Mouse (Mus musculus) MEL (cell line): ENCODE data around the gene Fam57b. TPM values are rescaled to one million over a fixed set of nuclear protein-coding genes. Genes with fewer than 3 reads are reported as not detected.
"Not testable (repeated sequence)": the region's sequence is repeated elsewhere in the genome, so short reads cannot be mapped to it uniquely, and the experiment has no call there.

ENCODE experiments used
- DNase-seq: peaks from one replicate; pipeline ENCODE4 v3.0.0; 2011; ENCODE audit warnings: low read depth, low spot score
- H3K27ac ChIP-seq: 2 replicates; pipeline ENCODE4 v1.5.1; 2012; ENCODE audit warnings: low read depth, mild to moderate bottlenecking, control low read depth, low read length, moderate library complexity; ENCODE audit not compliant: control insufficient read depth
- H3K27me3 ChIP-seq, 2 experiments: fragments of 150-350 bp in 1 of 2; sonication (generic) in 1 of 2; 2 replicates each; pipeline ENCODE4 v1.6.1; 2012; ENCODE audit warnings: low read length in 2 of 2, mild to moderate bottlenecking in 2 of 2, improper control_type of control experiment in 1 of 2, moderate library complexity in 1 of 2; ENCODE audit not compliant: insufficient read depth in 2 of 2, control insufficient read depth in 1 of 2
- H3K36me3 ChIP-seq, 2 experiments: 2 replicates each; pipeline ENCODE4 v1.6.1; 2012 to 2014; ENCODE audit warnings: low read length in 2 of 2, improper control_type of control experiment in 1 of 2, inconsistent platforms in 1 of 2, mild to moderate bottlenecking in 1 of 2; ENCODE audit not compliant: insufficient read depth in 2 of 2, control insufficient read depth in 1 of 2
- H3K4me1 ChIP-seq, 2 experiments: fragments of 150-350 bp in 1 of 2; sonication (generic) in 1 of 2; 2 replicates each; pipeline ENCODE4 v1.6.1; 2012; ENCODE audit warnings: low read length in 2 of 2, improper control_type of control experiment in 1 of 2, mild to moderate bottlenecking in 1 of 2; ENCODE audit not compliant: insufficient read depth in 2 of 2, control insufficient read depth in 1 of 2
- H3K4me3 ChIP-seq, 2 experiments: fragments of 150-350 bp in 1 of 2; sonication (generic) in 1 of 2; 2 replicates each; pipeline ENCODE4 v1.5.1; 2012; ENCODE audit warnings: low read depth in 2 of 2, low read length in 2 of 2, mild to moderate bottlenecking in 2 of 2, moderate library complexity in 2 of 2, control low read depth in 1 of 2, improper control_type of control experiment in 1 of 2; ENCODE audit not compliant: control insufficient read depth in 1 of 2, insufficient read depth in 1 of 2
- H3K79me2 ChIP-seq: 2 replicates; pipeline ENCODE4 v1.6.1; 2012; ENCODE audit warnings: mild to moderate bottlenecking, low read length, moderate library complexity; ENCODE audit not compliant: control insufficient read depth, poor library complexity, insufficient read depth
- H3K9ac ChIP-seq: 2 replicates; pipeline ENCODE4 v1.6.1; 2012; ENCODE audit warnings: low read depth, mild to moderate bottlenecking, control low read depth, low read length, moderate library complexity; ENCODE audit not compliant: control insufficient read depth, poor library complexity, severe bottlenecking
- H3K9me3 ChIP-seq: fragments of 150-350 bp; sonication (generic); replicated peaks from 2 replicates; pipeline ENCODE4 v1.6.1; 2012; ENCODE audit warnings: mild to moderate bottlenecking, low read length, improper control_type of control experiment, moderate library complexity; ENCODE audit not compliant: insufficient read depth
- BHLHE40 ChIP-seq: IDR thresholded peaks from 2 replicates; pipeline ENCODE4 v1.6.1; 2012; ENCODE audit warnings: low read depth, mild to moderate bottlenecking, inconsistent platforms, low read length, improper control_type of control experiment, borderline replicate concordance
- CHD1 ChIP-seq: IDR thresholded peaks from 2 replicates; pipeline ENCODE4 v1.6.1; 2012; ENCODE audit warnings: low read depth, mild to moderate bottlenecking, inconsistent platforms, low read length, improper control_type of control experiment
- ETS1 ChIP-seq: IDR thresholded peaks from 2 replicates; pipeline ENCODE4 v1.6.1; 2012; ENCODE audit warnings: low read depth, mild to moderate bottlenecking, inconsistent platforms, low read length, improper control_type of control experiment, moderate library complexity
- GABPA ChIP-seq: IDR thresholded peaks from 2 replicates; pipeline ENCODE4 v1.6.1; 2012; ENCODE audit warnings: low read depth, mild to moderate bottlenecking, inconsistent platforms, low read length, improper control_type of control experiment, moderate library complexity
- HCFC1 ChIP-seq: IDR thresholded peaks from 2 replicates; pipeline ENCODE4 v1.6.1; 2012; ENCODE audit warnings: low read depth, mild to moderate bottlenecking, inconsistent platforms, low read length, improper control_type of control experiment, moderate library complexity
- KAT2A ChIP-seq: conservative IDR thresholded peaks from 2 replicates; pipeline ENCODE4 v1.6.1; 2012; ENCODE audit warnings: low read depth, low read length, improper control_type of control experiment, inconsistent platforms
- MAFK ChIP-seq: IDR thresholded peaks from 2 replicates; pipeline ENCODE4 v1.6.1; 2011; ENCODE audit warnings: low read depth, mild to moderate bottlenecking, low read length, improper control_type of control experiment, borderline replicate concordance
- MAX ChIP-seq: IDR thresholded peaks from 2 replicates; pipeline ENCODE4 v1.6.1; 2011; ENCODE audit warnings: low read length, improper control_type of control experiment
- MXI1 ChIP-seq: IDR thresholded peaks from 2 replicates; pipeline ENCODE4 v1.6.1; 2011; ENCODE audit warnings: mild to moderate bottlenecking, low read depth, low read length, improper control_type of control experiment
- MYC ChIP-seq: IDR thresholded peaks from 2 replicates; pipeline ENCODE4 v1.6.1; 2011; ENCODE audit warnings: low read depth, mild to moderate bottlenecking, low read length, improper control_type of control experiment, moderate library complexity
- POLR2A ChIP-seq, 2 experiments: IDR thresholded peaks; 2 replicates each; pipeline ENCODE4 v1.6.1; 2011 to 2012; ENCODE audit warnings: low read length in 2 of 2, mild to moderate bottlenecking in 2 of 2, control low read depth in 1 of 2, improper control_type of control experiment in 1 of 2, low read depth in 1 of 2, moderate library complexity in 1 of 2; ENCODE audit not compliant: control insufficient read depth in 1 of 2, insufficient read depth in 1 of 2, poor library complexity in 1 of 2
- RAD21 ChIP-seq: IDR thresholded peaks from 2 replicates; pipeline ENCODE4 v1.6.1; 2011; ENCODE audit warnings: mild to moderate bottlenecking, low read depth, low read length, improper control_type of control experiment
- RCOR1 ChIP-seq: IDR thresholded peaks from 2 replicates; pipeline ENCODE4 v1.6.1; 2012; ENCODE audit warnings: low read depth, mild to moderate bottlenecking, inconsistent platforms, low read length, improper control_type of control experiment
- TAL1 ChIP-seq: IDR thresholded peaks from 2 replicates; pipeline ENCODE4 v1.6.1; 2012; ENCODE audit warnings: mild to moderate bottlenecking, inconsistent platforms, low read length, moderate library complexity, mixed read lengths
- ZC3H11A ChIP-seq: IDR thresholded peaks from 2 replicates; pipeline ENCODE4 v1.6.1; 2012; ENCODE audit warnings: low read depth, mild to moderate bottlenecking, inconsistent platforms, low read length, improper control_type of control experiment
- ZKSCAN1 ChIP-seq: IDR thresholded peaks from 2 replicates; pipeline ENCODE4 v1.6.1; 2012; ENCODE audit warnings: low read depth, mild to moderate bottlenecking, inconsistent platforms, low read length, improper control_type of control experiment, moderate library complexity
- polyA plus RNA-seq, 2 experiments: library from polyadenylated mRNA; stranded (reverse) in 1 of 2; unstranded in 1 of 2; fragments of >175 nt in 1 of 2; fragments of >200 nt in 1 of 2; gene quantifications; 2 replicates each; pipeline versions ENCODE4 v1.2.1 to v1.2.4; 2012; ENCODE audit warnings: low replicate concordance in 2 of 2, low read depth in 1 of 2; ENCODE audit not compliant: insufficient read length in 2 of 2, insufficient read depth in 1 of 2, missing spikeins in 1 of 2
- total RNA-seq: library from RNA; depleted of rRNA; stranded (reverse); fragments of 300-350 nt; gene quantifications from 2 replicates; pipeline ENCODE4 v1.2.3, GENCODE M21; 2012

Fam57b gene
- total and polyA plus RNA-seq, 3 experiments = 0.50 to 1.7 TPM; not detected in 1

GRCm38 (mm10) chr7:126778147-126778546, 19.3 kb upstream of the Fam57b start:
- Histone ChIP-seq H3K79me2 (no peaks in the 10 kb centered on the region; the same call in 1 of the 2 replicates), H3K27me3 (no peaks in the 10 kb centered on the region), H3K4me3 (no peak overlapping the region), H3K36me3 (peaks cover 0 to 12% of the 10 kb centered on the region in 2 experiments; a peak in 2 of 4 replicates), H3K4me1 (peaks cover 7 to 24% of the 10 kb centered on the region in 2 experiments), H3K9me3 (no peaks in the 10 kb centered on the region), H3K27ac (no peak overlapping the region), H3K9ac (no peak overlapping the region)
- no peak for DNase-seq
- TF ChIP-seq BHLHE40 (no peak), ZKSCAN1 (no peak), MYC (no peak), RCOR1 (no peak), POLR2A (IDR thresholded peaks at IDR 0.05; ENCODE audit: control insufficient read depth in 1 of 2, insufficient read depth in 1 of 2, low read depth in 1 of 2, low read length in 2 of 2, poor library complexity in 1 of 2) (no peak), HCFC1 (no peak), KAT2A (no peak), MAFK (no peak), TAL1 (no peak), ETS1 (no peak), CHD1 (no peak), MAX (no peak), ZC3H11A (no peak), RAD21 (no peak), GABPA (no peak), MXI1 (no peak)

DNA sequence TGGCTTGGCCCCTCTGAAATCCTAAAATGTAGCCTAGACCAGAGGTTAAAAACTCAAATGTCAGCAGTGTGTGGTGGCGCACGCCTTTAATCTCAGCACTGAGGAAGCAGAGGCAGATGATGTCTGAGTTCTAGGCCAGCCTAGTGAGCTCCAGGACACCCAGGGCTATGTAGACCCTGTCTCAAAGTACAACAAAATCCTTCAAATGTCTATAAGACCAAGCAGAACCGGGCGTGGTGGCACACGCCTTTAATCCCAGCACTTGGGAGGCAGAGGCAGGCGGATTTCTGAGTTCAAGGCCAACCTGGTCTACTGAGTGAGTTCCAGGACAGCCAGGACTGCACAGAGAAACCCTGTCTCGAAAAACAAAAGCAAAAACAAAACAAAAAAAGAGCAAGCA, 18.4 kb upstream of the Fam57b start:
- not testable (repeated sequence) for H3K4me3 ChIP-seq

More for the DNA sequence above, 18.4 kb upstream of the Fam57b start:
- H3K27me3 ChIP-seq, H3K79me2 ChIP-seq, H3K9ac ChIP-seq, H3K9me3 ChIP-seq, DNase-seq, H3K27ac ChIP-seq: not testable (repeated sequence)
- Histone ChIP-seq H3K36me3 (peaks cover 0 to 12% of the 10 kb centered on the region in 2 experiments; a peak in 2 of 4 replicates), H3K4me1 (peaks cover 7 to 24% of the 10 kb centered on the region in 2 experiments)
